Mouse (Mus musculus) lung, postnatal 36 days (tissue): ENCODE data around the gene Cdhr4.

Experiments used
- DNase-seq: peaks from one replicate; pipeline ENCODE4 v3.0.0; 2022; ENCODE audit warnings: mixed read lengths

The Cdhr4 gene

DNA sequence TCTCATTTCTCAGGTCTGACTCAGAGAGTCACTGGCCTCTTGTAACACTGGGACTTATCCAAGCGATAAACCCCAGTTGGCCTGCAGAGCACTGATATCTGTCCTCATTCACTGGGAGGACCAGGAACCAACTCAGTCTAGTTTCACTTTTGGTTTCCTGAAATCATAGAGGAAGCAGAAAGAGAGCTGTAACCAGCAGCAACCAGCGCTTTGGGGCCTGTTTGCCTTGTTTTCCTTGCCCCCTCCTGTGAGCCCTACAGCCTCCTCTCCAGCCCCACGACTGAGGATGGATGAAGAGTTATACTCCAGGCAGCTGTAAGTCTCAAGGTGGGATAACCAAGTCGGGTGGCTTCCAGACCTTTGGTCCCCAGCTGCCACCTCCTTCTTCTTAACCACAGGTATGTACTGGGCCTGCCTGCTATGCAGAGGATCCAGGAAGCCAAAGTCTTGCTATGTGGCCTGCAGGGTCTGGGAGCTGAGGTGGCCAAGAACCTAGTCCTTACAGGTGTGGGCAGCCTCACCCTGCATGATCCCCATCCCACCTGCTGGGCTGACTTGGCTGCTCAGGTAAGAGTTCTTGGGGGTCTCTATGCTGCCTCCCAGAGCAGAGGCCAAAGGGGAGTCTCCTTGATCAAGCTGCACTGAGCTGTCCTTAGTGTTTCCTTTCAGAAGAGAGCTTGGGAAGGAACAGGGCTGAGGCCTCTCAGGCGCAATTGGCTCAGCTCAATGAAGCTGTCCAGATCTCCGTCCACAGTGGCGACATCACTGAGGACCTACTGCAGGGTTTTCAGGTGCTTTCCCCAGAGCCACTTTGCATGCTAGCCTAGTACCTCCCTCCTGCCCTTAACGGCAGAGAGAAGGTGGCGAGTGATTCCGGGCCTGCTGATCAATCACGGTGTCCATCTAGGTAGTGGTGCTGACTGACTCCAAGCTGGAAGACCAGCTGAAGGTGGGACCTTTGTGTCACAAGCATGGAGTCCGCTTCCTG is 16.6 kb upstream of the Cdhr4 start, which contains the start of gene Uba7:
Gene Uba7 (plus strand): TSS at position 107 of the 988 bp plus-strand sequence.
- DNase-seq, result peak; percentile 71

- DNase-seq, result no peak
These were observed 13.5 kb upstream of the Cdhr4 start for GRCm38 (mm10) chr9:107978815-107979214.

DNA sequence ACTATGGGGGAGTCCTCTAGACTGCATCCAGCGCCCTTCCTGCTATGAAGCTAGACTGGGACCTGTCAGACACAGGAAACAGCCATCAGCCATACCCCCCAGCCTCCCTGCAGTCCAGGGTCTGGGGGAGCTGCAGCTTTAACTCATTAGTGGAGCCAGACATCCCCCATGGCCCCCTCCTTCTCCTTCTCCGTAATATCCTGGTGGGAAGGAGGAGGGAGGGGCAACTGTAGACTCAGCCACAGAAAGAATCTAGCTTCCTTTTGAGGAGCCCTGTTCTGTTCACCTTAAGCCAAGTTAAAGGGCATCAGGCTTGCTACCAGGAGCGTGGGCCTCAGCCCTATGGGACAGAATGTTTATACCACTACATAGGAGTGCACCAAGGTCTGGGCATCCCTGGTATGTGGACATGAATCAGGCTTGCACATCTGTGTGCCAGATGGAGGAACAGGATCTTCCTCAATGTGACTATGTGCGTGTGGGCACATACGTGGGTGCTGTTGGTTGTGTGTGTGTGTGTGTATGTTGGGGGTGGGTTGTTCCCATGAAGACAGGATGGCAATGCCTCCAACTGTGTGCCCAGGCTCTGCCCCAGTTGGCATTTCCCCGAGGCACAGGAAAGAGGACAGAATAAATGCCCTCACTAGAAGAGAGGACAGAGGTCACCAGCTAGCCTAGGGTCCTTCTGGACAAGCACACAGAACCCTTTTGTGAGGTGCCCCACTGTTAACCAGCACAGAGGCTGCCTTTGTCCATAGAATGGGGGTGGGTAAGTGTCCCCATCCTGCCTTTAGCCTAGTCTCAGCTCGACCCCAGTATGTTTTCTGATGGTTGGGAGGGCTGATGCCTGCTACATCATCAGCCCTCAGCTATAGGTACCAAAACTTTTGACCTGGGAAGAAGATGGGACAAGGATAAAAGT is 10.4 kb upstream of the Cdhr4 start:
- no peak for DNase-seq

DNA sequence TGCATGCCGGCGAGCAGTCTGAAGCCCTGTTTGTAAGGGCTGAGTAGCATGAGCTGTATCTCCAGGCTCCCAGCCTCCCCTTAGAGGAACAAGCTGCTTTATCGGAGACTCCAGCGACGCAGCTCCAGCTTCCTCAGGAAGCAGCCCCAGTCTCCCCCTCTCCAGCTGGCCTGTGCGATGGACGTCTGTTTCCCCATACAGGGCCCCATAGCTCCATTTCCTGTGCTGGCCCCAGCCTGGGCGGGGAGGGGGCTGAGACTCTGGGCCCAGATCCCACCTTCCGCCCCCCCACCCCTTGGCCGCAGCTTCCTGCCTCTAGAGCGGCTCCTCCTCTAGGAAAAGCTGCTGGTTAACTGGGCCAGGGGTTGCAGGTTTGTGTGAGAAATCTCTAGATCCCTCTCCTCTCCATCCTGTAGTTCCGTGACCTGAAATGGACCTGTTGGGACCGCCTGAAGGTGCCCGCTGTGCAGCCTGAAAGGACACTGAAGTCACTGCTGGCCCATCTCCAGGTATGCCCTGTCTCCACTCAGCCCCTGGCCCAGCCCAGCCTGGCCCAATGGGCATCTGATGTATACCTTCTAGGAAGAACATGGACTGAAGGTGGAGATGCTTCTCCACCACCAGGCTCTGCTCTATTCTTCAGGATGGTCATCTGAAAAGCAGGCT is 9.5 kb upstream of the Cdhr4 start, which contains the start of gene Gm20661:
Gene Gm20661 (plus strand): TSS at position 378 of the 666 bp plus-strand sequence.
- DNase-seq, result peak; percentile 84

- DNase-seq, result peak; percentile 88
These were observed 8.8 kb upstream of the Cdhr4 start for GRCm38 (mm10) chr9:107983421-107983890.

DNA sequence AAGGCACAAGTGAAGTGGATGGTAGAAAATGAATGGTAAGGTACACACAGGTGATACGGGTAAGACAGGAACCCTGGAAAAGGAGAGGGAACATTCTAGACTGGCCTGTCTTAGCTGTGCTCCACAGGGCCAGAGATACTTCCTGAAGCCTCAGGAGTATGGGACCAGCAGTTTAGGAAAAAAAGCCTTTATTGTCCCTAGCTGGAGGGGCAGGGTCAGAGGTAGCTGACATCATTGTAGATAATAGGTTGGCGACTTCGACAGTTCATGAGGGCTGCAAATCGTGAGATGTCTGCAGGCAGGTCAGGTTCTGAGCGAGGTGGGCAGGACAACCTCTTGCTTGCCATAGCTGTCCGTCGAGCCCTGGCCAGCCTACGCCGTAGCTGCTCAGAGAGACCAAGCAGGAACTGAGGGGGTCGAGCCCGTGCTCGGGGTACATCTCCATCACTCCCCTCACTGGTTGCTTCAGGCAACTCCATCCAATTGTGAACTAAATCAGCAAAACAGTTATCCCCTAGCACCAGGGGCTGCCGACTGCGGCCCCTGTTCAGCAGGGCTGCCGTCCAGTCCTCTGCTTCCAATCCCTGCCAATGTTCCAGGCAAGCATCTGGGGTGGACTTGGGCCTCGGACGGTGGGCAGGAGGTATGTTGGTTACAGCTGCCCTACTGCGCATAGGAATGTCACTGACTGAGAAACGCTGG is 8.1 kb upstream of the Cdhr4 start:
- no peak for DNase-seq

GRCm38 (mm10) chr9:107984754-107985055 is 7.6 kb upstream of the Cdhr4 start:
- no peak for DNase-seq

DNA sequence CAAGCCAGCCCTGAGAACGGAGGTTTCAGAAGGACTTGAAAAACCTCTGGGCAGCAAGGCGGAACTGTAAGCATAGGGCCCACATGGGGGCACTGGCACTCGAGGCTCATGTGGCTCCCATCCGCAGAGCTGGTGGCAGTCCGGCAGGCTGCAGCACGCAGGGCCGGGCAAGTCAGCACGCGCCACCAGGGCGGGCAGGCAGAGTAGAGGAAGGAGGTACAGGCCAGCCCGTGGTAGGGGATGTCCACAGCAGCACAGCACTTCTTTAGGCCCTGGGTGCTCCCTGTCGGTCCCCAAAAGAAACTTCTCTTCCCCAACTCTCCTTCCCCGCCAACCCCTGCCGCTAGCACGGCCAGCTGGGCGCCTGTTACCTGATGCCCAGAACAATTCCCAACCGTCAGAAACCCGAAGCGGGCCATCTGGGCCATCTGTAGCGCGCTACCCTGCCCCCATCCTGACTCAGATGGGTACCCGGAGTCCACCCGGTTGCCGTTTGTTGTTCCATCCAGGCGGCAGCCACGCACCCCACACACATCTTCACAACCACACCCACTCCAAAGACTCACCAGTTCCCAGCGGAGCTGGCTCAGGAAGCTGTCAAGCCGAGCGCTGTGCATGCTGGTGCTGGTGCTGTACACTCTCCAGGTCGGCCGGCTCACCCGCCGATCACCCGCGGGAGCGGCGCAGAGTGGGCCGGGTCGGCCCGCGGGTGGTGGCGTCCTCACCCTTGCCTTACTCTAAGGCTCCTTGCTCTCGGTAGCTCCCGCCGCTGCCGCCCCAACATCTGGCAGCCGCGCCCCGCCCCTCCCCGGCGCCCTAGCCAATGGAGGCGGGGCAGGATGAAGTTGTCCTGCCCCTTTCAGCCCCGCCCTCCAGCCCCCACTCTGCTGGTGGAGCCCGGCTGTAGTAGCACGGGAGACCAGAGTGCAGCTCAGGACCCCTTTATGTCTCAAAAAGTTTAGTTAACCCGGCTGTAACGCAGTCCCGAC is 6.9 kb upstream of the Cdhr4 start, which contains the start of gene Inka1:
Gene Inka1 (minus strand): TSS at position 749 of the 989 bp plus-strand sequence.
- DNase-seq, result peak; percentile 94

- DNase-seq, result peak; percentile 90
These were observed 5.9 kb upstream of the Cdhr4 start for GRCm38 (mm10) chr9:107986376-107986775.

DNA sequence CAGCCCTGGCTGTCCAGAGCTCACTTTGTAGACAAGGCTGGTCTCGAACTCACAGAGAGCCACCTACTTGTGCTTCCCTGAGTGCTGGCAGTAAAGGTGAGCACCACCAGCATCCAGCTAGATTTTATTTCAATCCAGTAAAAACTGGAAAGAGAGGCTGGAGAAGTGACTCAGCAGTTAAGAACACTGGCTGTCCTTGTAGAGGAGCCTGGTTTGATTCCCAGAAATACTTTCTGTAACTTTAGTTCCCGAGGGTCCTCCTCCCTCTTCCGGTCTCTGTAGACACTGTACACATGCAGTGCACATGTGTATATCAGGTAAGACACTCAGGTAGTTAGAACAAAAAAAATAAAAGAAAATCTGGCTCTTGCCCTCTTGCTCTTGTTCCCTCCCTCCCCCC is 4.3 kb upstream of the Cdhr4 start:
- no peak for DNase-seq

DNA sequence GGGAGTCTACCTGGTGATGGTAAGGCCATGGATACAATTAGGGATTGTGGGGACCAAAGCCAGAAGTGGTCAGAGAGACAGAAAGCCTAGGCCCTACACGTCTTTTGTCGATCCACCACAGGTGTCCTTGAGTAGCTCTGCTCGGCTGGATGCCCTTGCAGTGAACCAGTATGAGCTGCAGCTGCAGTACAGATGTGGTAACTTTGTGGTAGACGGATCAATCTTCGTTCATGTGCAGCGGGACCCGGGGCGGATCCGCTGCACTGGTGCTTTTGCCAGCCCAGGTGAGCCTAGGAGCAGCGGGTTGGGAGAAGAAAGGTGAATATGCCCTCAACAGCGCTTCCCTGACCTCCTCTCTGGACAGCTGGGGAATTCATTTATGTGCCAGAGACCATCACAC is 716 bp downstream of the Cdhr4 start:
- DNase-seq, result no peak

DNA sequence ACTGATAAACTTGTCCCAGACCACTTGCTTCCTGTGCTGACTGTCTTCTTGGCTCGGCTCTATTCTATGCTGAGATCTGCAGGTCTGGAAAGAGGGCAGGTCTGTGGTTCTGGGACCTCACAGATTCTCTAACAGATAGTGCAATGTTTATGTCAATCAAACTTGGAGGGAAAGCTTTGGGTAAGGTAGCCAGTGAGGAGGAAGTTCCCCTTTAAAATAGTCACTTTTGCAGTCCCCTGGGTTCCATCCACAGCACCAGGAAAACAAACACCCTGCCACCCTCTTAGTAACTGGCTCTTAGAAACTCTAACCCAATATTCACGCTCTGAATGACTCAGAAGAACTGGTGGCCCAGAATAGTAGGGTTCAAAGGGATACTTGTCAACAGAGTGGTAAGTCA is 2.2 kb downstream of the Cdhr4 start:
- DNase-seq, result no peak

DNA sequence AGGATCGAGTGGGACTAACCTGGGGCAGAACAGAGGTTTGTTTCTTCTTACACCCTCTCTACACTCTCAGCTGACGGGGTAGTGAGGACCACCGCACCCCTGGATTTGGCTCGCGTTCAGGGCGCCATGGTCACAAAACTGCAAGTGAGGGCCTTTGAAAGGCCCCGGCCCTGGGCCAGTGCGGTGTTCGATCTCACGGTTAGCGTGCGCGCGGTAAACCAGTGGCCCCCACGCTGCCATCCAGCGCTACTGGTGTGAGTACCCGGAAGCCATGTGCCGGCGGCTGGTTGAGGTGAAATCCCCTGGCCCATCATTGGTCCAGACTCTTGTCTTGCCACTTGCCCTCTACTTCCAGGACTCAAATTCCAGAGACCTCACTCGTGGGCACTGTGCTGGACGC is 3.2 kb downstream of the Cdhr4 start:
- DNase-seq, result no peak

GRCm38 (mm10) chr9:107996049-107996448 is 3.8 kb downstream of the Cdhr4 start, which contains the start of gene Gm20662:
TSS of gene Gm20662 (plus strand) at chr9:107996349.
- no peak for DNase-seq

GRCm38 (mm10) chr9:108001922-108002770 is 9.8 kb downstream of the Cdhr4 start, which contains the start of gene Ip6k1:
TSS of gene Ip6k1 (plus strand) at chr9:108002501.
- DNase-seq, result peak; percentile 100

GRCm38 (mm10) chr9:108002778-108003530 is 10.7 kb downstream of the Cdhr4 start:
- peak; percentile 38 for DNase-seq

GRCm38 (mm10) chr9:108003531-108003890 is 11.2 kb downstream of the Cdhr4 start:
- DNase-seq, result no peak

DNA sequence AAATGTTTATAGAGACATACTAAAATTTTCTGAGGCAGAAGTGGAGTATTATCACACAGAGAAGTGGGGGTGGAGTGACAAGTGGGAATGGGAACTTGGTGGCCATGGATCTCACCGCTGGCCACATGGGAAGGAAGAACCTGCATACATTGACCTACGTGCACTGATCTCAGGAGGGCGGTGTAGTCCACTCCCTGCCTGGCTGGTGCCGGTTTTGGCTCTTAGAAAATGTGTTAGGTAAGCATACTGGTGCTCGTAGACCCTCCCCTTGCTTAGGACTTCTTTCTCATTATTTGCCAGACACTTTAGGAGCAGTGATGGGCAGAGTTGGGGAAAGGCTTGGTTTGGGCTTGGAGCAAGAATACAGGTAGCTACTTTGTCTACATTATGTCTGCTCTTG is 15.7 kb downstream of the Cdhr4 start:
- no peak for DNase-seq

DNA sequence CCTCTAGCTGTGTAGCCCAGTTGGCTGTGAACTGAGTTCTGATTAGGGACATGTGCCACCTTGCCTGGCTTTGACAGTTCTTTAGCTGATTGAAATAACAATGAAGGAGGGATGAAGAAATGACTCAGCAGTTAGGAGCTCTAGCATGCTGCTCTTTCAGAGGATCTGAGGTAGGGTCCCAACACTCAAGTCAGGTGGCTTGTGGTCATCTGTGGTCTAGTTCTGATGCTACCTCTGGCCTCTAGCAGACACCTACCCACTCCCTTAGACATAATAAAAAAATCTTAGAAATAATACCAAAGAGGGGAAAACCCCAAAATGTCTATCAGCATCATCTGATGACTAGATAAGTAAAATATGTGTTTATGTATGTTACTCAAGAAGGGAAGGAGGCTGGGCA is 18.1 kb downstream of the Cdhr4 start:
- DNase-seq, result no peak
